Mouse (Mus musculus): Measurements from ENCODE around the gene Izumo1. TPM values are rescaled to one million over a fixed set of nuclear protein-coding genes. Genes with fewer than 3 reads are reported as not detected.

Izumo1 gene
- total and polyA plus RNA-seq, 2 experiments: 0.09 to 0.13 TPM

GRCm38 (mm10) chr7:45627261-45627660, 5.7 kb downstream of the Izumo1 start, which contains the start of gene Rasip1:
Rasip1 (plus strand) TSS chr7:45627488.
- WGBS: 77% methylated on average over 9 of the region's 9 CpGs
- Histone ChIP-seq H3K4me1 (ENCODE audit: control insufficient read depth, insufficient read depth, low read length) (no peaks in the 10 kb centered on the region), H3K9ac (ENCODE audit: low read depth, low read length) (peak within 1 kb of the TSS; percentile 96), H3K79me2 (ENCODE audit: control insufficient read depth, insufficient read depth, low read length) (no peaks in the 10 kb centered on the region), H3K4me3 (ENCODE audit: insufficient read depth, low read depth, low read length) (peak within 1 kb of the TSS; percentile 81), H3K27ac (replicated peaks; ENCODE audit: insufficient read depth, low read depth, low read length) (peak within 1 kb of the TSS; percentile 73), H3K36me3 (ENCODE audit: control insufficient read depth, insufficient read depth, low read length) (no peaks in the 10 kb centered on the region), H3K27me3 (ENCODE audit: control insufficient read depth, insufficient read depth, low read length) (peaks cover 2% of the 10 kb centered on the region; the same call in 1 of the 2 replicates)
- DNase-seq (ENCODE audit: extremely low read depth, low read depth, low spot score): no peak
- TF ChIP-seq CTCF (IDR thresholded peaks at IDR 0.05; ENCODE audit: low read depth, low read length) (no peak), POLR2A (IDR thresholded peaks at IDR 0.05; ENCODE audit: extremely low read depth, insufficient read depth, low read length) (0 out of 2 replicates have a peak, but pooled peaks have one; percentile 41)

GRCm38 (mm10) chr7:45628364-45629294, 7.0 kb downstream of the Izumo1 start:
- Histone ChIP-seq H3K4me1 (ENCODE audit: control insufficient read depth, insufficient read depth, low read length) (no peaks in the 10 kb centered on the region), H3K79me2 (ENCODE audit: control insufficient read depth, insufficient read depth, low read length) (no peaks in the 10 kb centered on the region), H3K36me3 (ENCODE audit: control insufficient read depth, insufficient read depth, low read length) (no peaks in the 10 kb centered on the region), H3K4me3 (ENCODE audit: insufficient read depth, low read depth, low read length) (peak overlapping the region; percentile 81), H3K27ac (replicated peaks; ENCODE audit: insufficient read depth, low read depth, low read length) (peak overlapping the region; percentile 29), H3K27me3 (ENCODE audit: control insufficient read depth, insufficient read depth, low read length) (peaks cover 5% of the 10 kb centered on the region; the same call in 1 of the 2 replicates), H3K9ac (ENCODE audit: low read depth, low read length) (peak overlapping the region; percentile 96)
- DNase-seq (ENCODE audit: extremely low read depth, low read depth, low spot score): peak; percentile 58
- WGBS: 1% methylated on average over 89 of the region's 105 CpGs
- TF ChIP-seq CTCF (IDR thresholded peaks at IDR 0.05; ENCODE audit: low read depth, low read length) (peak; percentile 89), POLR2A (IDR thresholded peaks at IDR 0.05; ENCODE audit: extremely low read depth, insufficient read depth, low read length) (0 out of 2 replicates have a peak, but pooled peaks have one; percentile 39)

- no peak for DNase-seq (ENCODE audit: extremely low read depth, low read depth, low spot score)
- no peak overlapping the region for H3K9ac ChIP-seq (ENCODE audit: low read depth, low read length)
- no peak for TF ChIP-seq CTCF (IDR thresholded peaks at IDR 0.05; ENCODE audit: low read depth, low read length)
- H3K27ac ChIP-seq (replicated peaks; ENCODE audit: insufficient read depth, low read depth, low read length): no peak overlapping the region
- H3K4me1 ChIP-seq (ENCODE audit: control insufficient read depth, insufficient read depth, low read length): 0 out of 2 replicates have a peak, but pooled peaks cover 2% of the 10 kb centered on the region
- no peaks in the 10 kb centered on the region for H3K79me2 ChIP-seq (ENCODE audit: control insufficient read depth, insufficient read depth, low read length)
- no peak overlapping the region for H3K4me3 ChIP-seq (ENCODE audit: insufficient read depth, low read depth, low read length)
- WGBS: 81% methylated on average over 23 of the region's 23 CpGs
- peaks cover 5% of the 10 kb centered on the region; the same call in 1 of the 2 replicates for H3K27me3 ChIP-seq (ENCODE audit: control insufficient read depth, insufficient read depth, low read length)
- H3K36me3 ChIP-seq (ENCODE audit: control insufficient read depth, insufficient read depth, low read length): no peaks in the 10 kb centered on the region
These were observed 8.7 kb downstream of the Izumo1 start for GRCm38 (mm10) chr7:45630064-45630907.

DNA sequence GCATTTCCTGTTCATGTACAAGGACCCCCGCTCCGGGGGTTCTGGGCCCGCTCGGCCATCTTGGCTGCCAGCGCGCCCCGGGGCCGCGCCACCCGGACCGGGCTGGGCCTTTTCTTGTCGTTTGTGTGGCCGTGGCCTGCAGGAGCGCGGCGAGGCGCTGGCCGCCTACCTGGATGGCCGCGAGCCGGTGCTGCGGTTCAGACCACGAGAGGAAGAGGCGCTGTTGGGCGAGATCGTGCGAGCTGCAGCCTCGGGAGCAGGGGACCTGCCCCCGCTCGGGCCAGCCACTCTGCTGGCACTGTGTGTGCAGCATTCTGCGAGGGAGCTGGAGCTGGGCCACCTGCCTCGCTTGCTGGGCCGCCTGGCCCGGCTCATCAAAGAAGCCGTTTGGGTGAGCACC, 10.9 kb downstream of the Izumo1 start:
- H3K4me3 ChIP-seq (ENCODE audit: insufficient read depth, low read depth, low read length): no peak overlapping the region
- H3K9ac ChIP-seq (ENCODE audit: low read depth, low read length): no peak overlapping the region
- no peak for DNase-seq (ENCODE audit: extremely low read depth, low read depth, low spot score)
- peaks cover 5% of the 10 kb centered on the region; the same call in 1 of the 2 replicates for H3K27me3 ChIP-seq (ENCODE audit: control insufficient read depth, insufficient read depth, low read length)
- peaks cover 2% of the 10 kb centered on the region; the same call in 1 of the 2 replicates for H3K36me3 ChIP-seq (ENCODE audit: control insufficient read depth, insufficient read depth, low read length)
- 0 out of 2 replicates have a peak, but pooled peaks cover 2% of the 10 kb centered on the region for H3K4me1 ChIP-seq (ENCODE audit: control insufficient read depth, insufficient read depth, low read length)
- H3K27ac ChIP-seq (replicated peaks; ENCODE audit: insufficient read depth, low read depth, low read length): no peak overlapping the region
- no peak for TF ChIP-seq POLR2A (IDR thresholded peaks at IDR 0.05; ENCODE audit: extremely low read depth, insufficient read depth, low read length)
- peak; percentile 36; the same call in 1 of the 2 replicates for TF ChIP-seq CTCF (IDR thresholded peaks at IDR 0.05; ENCODE audit: low read depth, low read length)
- no peaks in the 10 kb centered on the region for H3K79me2 ChIP-seq (ENCODE audit: control insufficient read depth, insufficient read depth, low read length)
- 25% methylated on average over 35 of the region's 35 CpGs for WGBS

DNA sequence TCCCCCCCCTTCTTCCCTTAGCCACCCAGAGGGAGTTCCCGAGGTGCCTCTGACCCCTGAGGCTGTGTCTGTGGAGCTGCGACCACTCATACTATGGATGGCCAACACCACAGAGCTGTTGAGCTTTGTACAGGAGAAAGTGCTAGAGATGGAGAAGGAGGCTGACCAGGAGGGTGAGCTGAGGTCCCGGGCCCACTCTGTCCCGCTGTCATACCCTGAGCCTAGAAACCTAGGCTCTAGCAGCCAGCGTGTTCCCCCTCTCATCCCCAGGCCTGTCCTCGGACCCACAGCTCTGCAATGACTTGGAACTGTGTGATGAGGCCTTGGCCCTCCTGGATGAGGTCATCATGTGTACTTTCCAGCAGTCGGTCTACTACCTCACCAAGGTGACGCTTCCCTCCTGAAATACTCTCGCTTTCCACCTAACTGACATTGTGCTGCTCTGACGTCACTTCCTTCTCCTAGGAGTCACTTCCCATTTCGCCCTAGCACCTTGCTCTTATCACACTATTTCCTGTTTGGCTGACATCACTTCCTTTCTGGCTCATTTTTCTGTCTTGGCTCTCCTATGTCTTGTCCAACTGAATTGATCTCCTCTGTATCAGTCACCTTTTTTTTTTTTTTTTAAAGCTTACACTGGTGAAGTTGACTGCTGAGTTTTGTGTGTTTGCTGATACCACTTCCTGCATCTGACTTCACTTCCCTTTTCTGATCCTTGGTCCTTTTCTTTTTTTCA, 13.5 kb downstream of the Izumo1 start:
- 81% methylated on average over 11 of the region's 11 CpGs for WGBS
- no peaks in the 10 kb centered on the region for H3K79me2 ChIP-seq (ENCODE audit: control insufficient read depth, insufficient read depth, low read length)
- H3K36me3 ChIP-seq (ENCODE audit: control insufficient read depth, insufficient read depth, low read length): peaks cover 2% of the 10 kb centered on the region; the same call in 1 of the 2 replicates
- H3K4me3 ChIP-seq (ENCODE audit: insufficient read depth, low read depth, low read length): no peak overlapping the region
- H3K27ac ChIP-seq (replicated peaks; ENCODE audit: insufficient read depth, low read depth, low read length): peak overlapping the region; percentile 57
- H3K27me3 ChIP-seq (ENCODE audit: control insufficient read depth, insufficient read depth, low read length): peaks cover 5% of the 10 kb centered on the region; the same call in 1 of the 2 replicates
- no peak overlapping the region for H3K9ac ChIP-seq (ENCODE audit: low read depth, low read length)
- TF ChIP-seq CTCF (IDR thresholded peaks at IDR 0.05; ENCODE audit: low read depth, low read length) (no peak), POLR2A (IDR thresholded peaks at IDR 0.05; ENCODE audit: extremely low read depth, insufficient read depth, low read length) (no peak)
- peak; percentile 32 for DNase-seq (ENCODE audit: extremely low read depth, low read depth, low spot score)
- 0 out of 2 replicates have a peak, but pooled peaks cover 2% of the 10 kb centered on the region for H3K4me1 ChIP-seq (ENCODE audit: control insufficient read depth, insufficient read depth, low read length)
